Mouse (Mus musculus) lung, embryonic 16.5 days (tissue): ENCODE data around the gene Plpp3. TPM values are rescaled to one million over a fixed set of nuclear protein-coding genes. Genes with fewer than 3 reads are reported as not detected.

Source experiments
- ATAC-seq: fragments of 200-750 bp; cut with Nextera tagmentation; 2 replicates; pipeline ENCODE4 v1.8.0; 2017; ENCODE audit warnings: low read depth, mild to moderate bottlenecking, moderate library complexity
- H3K27ac ChIP-seq: fragments of 300-500 bp; sonication (generic); 2 replicates; pipeline ENCODE4 v1.5.1; 2014; ENCODE audit warnings: mild to moderate bottlenecking, control low read depth, low read length
- H3K27me3 ChIP-seq: fragments of 300-500 bp; sonication (generic); 2 replicates; pipeline ENCODE4 v1.6.1; 2014; ENCODE audit warnings: low read depth, low read length, mixed read lengths; ENCODE audit not compliant: control insufficient read depth, insufficient read depth
- H3K36me3 ChIP-seq: fragments of 300-500 bp; sonication (generic); 2 replicates; pipeline ENCODE4 v1.6.1; 2014; ENCODE audit warnings: low read length; ENCODE audit not compliant: control insufficient read depth, insufficient read depth
- H3K4me1 ChIP-seq: fragments of 300-500 bp; sonication (generic); replicated peaks from 2 replicates; pipeline ENCODE4 v1.6.1; 2014; ENCODE audit warnings: low read length, mixed read lengths; ENCODE audit not compliant: control insufficient read depth, insufficient read depth
- H3K4me2 ChIP-seq: fragments of 300-500 bp; sonication (generic); 2 replicates; pipeline ENCODE4 v1.6.1; 2014; ENCODE audit warnings: low read depth, low read length, control low read depth
- H3K4me3 ChIP-seq: fragments of 300-500 bp; sonication (generic); 2 replicates; pipeline ENCODE4 v1.5.1; 2014; ENCODE audit warnings: mild to moderate bottlenecking, low read length, control low read depth
- H3K9ac ChIP-seq: fragments of 300-500 bp; sonication (generic); 2 replicates; pipeline ENCODE4 v1.6.1; 2014; ENCODE audit warnings: low read length, control low read depth
- H3K9me3 ChIP-seq: fragments of 300-500 bp; sonication (generic); 2 replicates; pipeline ENCODE4 v1.6.1; 2016; ENCODE audit warnings: low read length; ENCODE audit not compliant: control insufficient read depth
- WGBS: fragments of 180-500 bp; shearing (Covaris S2); extraction: QIAGEN DNeasy Blood & Tissue Kit; methylation state at CpG from one replicate; pipeline ENCODE4 v1.1.7; 2014; 5-methylcytosine and 5-hydroxymethylcytosine counted together
- polyA plus RNA-seq: library from polyadenylated mRNA; unstranded; fragments of >200 nt; fragmentation: Nextera tagmentation; extraction: Ambion mirVana; gene quantifications from 2 replicates; pipeline ENCODE4 v1.2.1, GENCODE M21; 2015

Gene Plpp3
- polyA plus RNA-seq, 1 experiment from 2014 or later = 94.2 TPM

- ATAC-seq = no peak
- WGBS = 74% methylated on average over 9 of the region's 9 CpGs
- Histone ChIP-seq H3K4me2 (no peak overlapping the region), H3K27ac (no peak overlapping the region), H3K9ac (no peak overlapping the region), H3K4me1 (peaks cover 29% of the 10 kb centered on the region), H3K4me3 (no peak overlapping the region), H3K27me3 (no peaks in the 10 kb centered on the region), H3K36me3 (peaks cover 14% of the 10 kb centered on the region), H3K9me3 (no peaks in the 10 kb centered on the region)
These were observed 38.1 kb downstream of the Plpp3 start for GRCm38 (mm10) chr4:105195256-105195655.

GRCm38 (mm10) chr4:105196099-105196498 lies 39.0 kb downstream of the Plpp3 start:
- H3K9ac ChIP-seq = no peak overlapping the region
- H3K27me3 ChIP-seq = no peaks in the 10 kb centered on the region
- no peak overlapping the region for H3K27ac ChIP-seq
- 65% methylated on average over 9 of the region's 9 CpGs for WGBS
- ATAC-seq = no peak
- H3K4me3 ChIP-seq = no peak overlapping the region
- no peak overlapping the region for H3K4me2 ChIP-seq
- peaks cover 14% of the 10 kb centered on the region for H3K36me3 ChIP-seq
- no peaks in the 10 kb centered on the region for H3K9me3 ChIP-seq
- H3K4me1 ChIP-seq = peaks cover 21% of the 10 kb centered on the region

GRCm38 (mm10) chr4:105196993-105197765 lies 40.0 kb downstream of the Plpp3 start:
- 65% methylated on average over 9 of the region's 9 CpGs for whole genome bisulfite sequencing

GRCm38 (mm10) chr4:105198696-105199095 lies 41.5 kb downstream of the Plpp3 start:
- H3K27me3 ChIP-seq = no peaks in the 10 kb centered on the region
- H3K9me3 ChIP-seq = no peaks in the 10 kb centered on the region
- H3K4me2 ChIP-seq = no peak overlapping the region
- H3K9ac ChIP-seq = no peak overlapping the region
- WGBS = 91% methylated on average over 5 of the region's 5 CpGs
- H3K36me3 ChIP-seq = peaks cover 14% of the 10 kb centered on the region
- no peak for ATAC-seq
- no peak overlapping the region for H3K27ac ChIP-seq
- peaks cover 10% of the 10 kb centered on the region; the same call in 1 of the 2 replicates for H3K4me1 ChIP-seq
- no peak overlapping the region for H3K4me3 ChIP-seq

More at GRCm38 (mm10) chr4:105196993-105197765, 40.0 kb downstream of the Plpp3 start:
- no peaks in the 10 kb centered on the region for H3K27me3 ChIP-seq
- H3K4me1 ChIP-seq = peaks cover 16% of the 10 kb centered on the region
- no peak overlapping the region for H3K4me2 ChIP-seq
- no peaks in the 10 kb centered on the region for H3K9me3 ChIP-seq
- no peak overlapping the region for H3K4me3 ChIP-seq
- H3K36me3 ChIP-seq = peaks cover 14% of the 10 kb centered on the region
- no peak overlapping the region for H3K9ac ChIP-seq
- no peak for ATAC-seq
- no peak overlapping the region for H3K27ac ChIP-seq

GRCm38 (mm10) chr4:105199345-105199744 lies 42.2 kb downstream of the Plpp3 start:
- WGBS = 69% methylated on average over 8 of the region's 8 CpGs
- no peak overlapping the region for H3K9ac ChIP-seq
- no peaks in the 10 kb centered on the region for H3K9me3 ChIP-seq
- no peak overlapping the region for H3K4me3 ChIP-seq
- no peak for ATAC-seq
- H3K4me2 ChIP-seq = no peak overlapping the region
- no peaks in the 10 kb centered on the region for H3K27me3 ChIP-seq
- peaks cover 14% of the 10 kb centered on the region for H3K4me1 ChIP-seq
- peaks cover 14% of the 10 kb centered on the region for H3K36me3 ChIP-seq
- no peak overlapping the region for H3K27ac ChIP-seq

- Histone ChIP-seq H3K27ac (no peak overlapping the region), H3K9me3 (no peaks in the 10 kb centered on the region), H3K9ac (no peak overlapping the region), H3K4me1 (peaks cover 29% of the 10 kb centered on the region), H3K4me3 (no peak overlapping the region), H3K4me2 (no peak overlapping the region), H3K27me3 (no peaks in the 10 kb centered on the region), H3K36me3 (peaks cover 4% of the 10 kb centered on the region; the same call in 1 of the 2 replicates)
- 56% methylated on average over 14 of the region's 14 CpGs for WGBS
- ATAC-seq = no peak
These were observed 43.7 kb downstream of the Plpp3 start for GRCm38 (mm10) chr4:105200624-105201524.

- no peak overlapping the region for H3K27ac ChIP-seq
- WGBS = 76% methylated on average over 3 of the region's 3 CpGs
- H3K36me3 ChIP-seq = no peaks in the 10 kb centered on the region
- H3K9ac ChIP-seq = no peak overlapping the region
- ATAC-seq = no peak
- H3K27me3 ChIP-seq = no peaks in the 10 kb centered on the region
- no peaks in the 10 kb centered on the region for H3K9me3 ChIP-seq
- H3K4me1 ChIP-seq = peaks cover 44% of the 10 kb centered on the region
- no peak overlapping the region for H3K4me3 ChIP-seq
- H3K4me2 ChIP-seq = no peak overlapping the region
These were observed 45.3 kb downstream of the Plpp3 start for GRCm38 (mm10) chr4:105202439-105202838.

- no peak for ATAC-seq
- Histone ChIP-seq H3K9me3 (no peaks in the 10 kb centered on the region), H3K27me3 (no peaks in the 10 kb centered on the region), H3K9ac (no peak overlapping the region), H3K4me2 (no peak overlapping the region), H3K4me1 (peaks cover 45% of the 10 kb centered on the region), H3K4me3 (no peak overlapping the region), H3K27ac (no peak overlapping the region), H3K36me3 (0 out of 2 replicates have a peak, but pooled peaks cover under 1% of the 10 kb centered on the region)
- WGBS = 75% methylated on average over 2 of the region's 2 CpGs
These were observed 46.2 kb downstream of the Plpp3 start for GRCm38 (mm10) chr4:105203303-105203761.

GRCm38 (mm10) chr4:105204071-105204470 lies 46.9 kb downstream of the Plpp3 start:
- ATAC-seq = no peak
- Histone ChIP-seq H3K9ac (no peak overlapping the region), H3K27me3 (no peaks in the 10 kb centered on the region), H3K4me1 (peaks cover 45% of the 10 kb centered on the region), H3K27ac (no peak overlapping the region), H3K4me2 (no peak overlapping the region), H3K4me3 (no peak overlapping the region), H3K36me3 (peaks cover 8% of the 10 kb centered on the region; the same call in 1 of the 2 replicates), H3K9me3 (no peaks in the 10 kb centered on the region)
- WGBS = 19% methylated on average over 9 of the region's 9 CpGs
